ENCODE assay signal across 7 mouse cellular contexts in the genomic region with DNA sequence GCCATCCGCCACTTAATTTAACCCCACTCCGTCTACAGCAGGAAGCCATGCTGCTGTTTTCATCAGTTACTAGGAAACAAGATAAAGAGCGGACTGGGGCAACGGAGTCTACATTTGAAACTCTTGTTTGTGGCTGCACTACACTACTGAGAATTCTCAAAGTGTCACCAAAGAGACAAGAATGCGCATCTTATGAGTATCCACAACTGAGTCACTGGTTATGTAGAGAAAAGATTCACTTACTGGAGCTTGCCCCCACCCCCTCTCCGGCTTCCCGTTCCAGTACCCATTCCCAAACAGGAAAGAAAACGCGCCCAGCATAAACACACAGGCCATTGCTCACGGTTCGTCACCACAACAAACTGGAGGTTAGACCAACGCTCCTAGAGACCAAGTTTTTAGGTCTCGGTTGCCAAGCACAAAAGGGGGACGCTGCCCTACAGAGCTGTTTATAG. TPM values are rescaled to one million over a fixed set of nuclear protein-coding genes. Genes with fewer than 3 reads are reported as not detected.
DNase-seq lines count a peak whose midpoint lies in the region; ATAC-seq and TF ChIP-seq lines count a peak whose summit lies in the region.

No protein-coding gene starts in this region.

- no peak for TF ChIP-seq EP300 in CH12.LX (IDR thresholded peaks at IDR 0.05; ENCODE audit: low read length)

- peaks cover 52% of the 10 kb centered on the region for H3K79me3 ChIP-seq in C2C12 (ENCODE audit: low read depth)

- peak; percentile 58 for ATAC-seq in common myeloid progenitor, adult 5-6 weeks (replicated peaks; ENCODE audit: low read depth, poor library complexity, severe bottlenecking)
- ATAC-seq in heart, embryonic 11.5 days (replicated peaks; ENCODE audit: insufficient number of reproducible peaks, low FRiP score, low TSS enrichment) = no peak
- ATAC-seq in kidney, embryonic 14.5 days (ENCODE audit: low FRiP score, low TSS enrichment) = no peak

- H3K27me3 ChIP-seq in C2C12 (ENCODE audit: control insufficient read depth, insufficient read depth, insufficient read length) (no peaks in the 10 kb centered on the region), CH12.LX (replicated peaks) (no peaks in the 10 kb centered on the region)
- H3K27me3 ChIP-seq in heart, embryonic 11.5 days (ENCODE audit: control insufficient read depth, insufficient read depth, low read length) = no peaks in the 10 kb centered on the region
- no peaks in the 10 kb centered on the region for H3K27me3 ChIP-seq in kidney, embryonic 14.5 days (ENCODE audit: control insufficient read depth, insufficient read depth, low read length)
- no peaks in the 10 kb centered on the region for H3K27me3 ChIP-seq in small intestine, adult 2 months (ENCODE audit: control insufficient read depth, insufficient read depth, low read length)

- peak overlapping the region; percentile 82 for H3K4me2 ChIP-seq in CH12.LX (ENCODE audit: insufficient read depth, low read depth, poor library complexity, severe bottlenecking)
- H3K4me2 ChIP-seq in heart, embryonic 11.5 days = peak overlapping the region; percentile 90
- H3K4me2 ChIP-seq in kidney, embryonic 14.5 days (replicated peaks; ENCODE audit: low read depth, low read length) = peak overlapping the region; percentile 79

- in situ Hi-C loops in CH12.LX (cut with MboI; ENCODE audit: low pct_ligation_motif_present, low pct_unique_long_range_greater_than_20kb, low sequenced_read_pairs) = loop anchor here (5.0 kb wide), 1 partner anchor 38 kb away; no protein-coding TSS in a partner anchor

- H3K4me1 ChIP-seq in CH12.LX (ENCODE audit: control insufficient read depth in 1 of 2, insufficient read depth in 2 of 2) = peaks cover 11 to 59% of the 10 kb centered on the region in 2 experiments; a peak in 3 of 4 replicates
- H3K4me1 ChIP-seq in heart, embryonic 11.5 days (ENCODE audit: control insufficient read depth, insufficient read depth, low read length) = peaks cover 9% of the 10 kb centered on the region; the same call in 1 of the 2 replicates
- peaks cover 19% of the 10 kb centered on the region; the same call in 1 of the 2 replicates for H3K4me1 ChIP-seq in kidney, embryonic 14.5 days (ENCODE audit: control insufficient read depth, insufficient read depth, low read length)
- H3K4me1 ChIP-seq in small intestine, adult 2 months (ENCODE audit: control insufficient read depth, insufficient read depth, insufficient read length, low read length) = peaks cover 7% of the 10 kb centered on the region; the same call in 1 of the 2 replicates

- dilution Hi-C loops in CH12.LX (cut with MboI; ENCODE audit: extremely low pct_ligation_motif_present, extremely low pct_unique_long_range_greater_than_20kb, low sequenced_read_pairs) = no loop called here

- H3K79me2 ChIP-seq in C2C12 (ENCODE audit: control insufficient read depth, insufficient read depth) (peaks cover 61% of the 10 kb centered on the region), CH12.LX (replicated peaks; ENCODE audit: control insufficient read depth, extremely low read depth, insufficient read depth, poor library complexity, severe bottlenecking) (peaks cover 59% of the 10 kb centered on the region)

- TF ChIP-seq CTCF in C2C12 (IDR thresholded peaks at IDR 0.05; ENCODE audit: control insufficient read depth, insufficient read depth, insufficient read length) (no peak), CH12.LX (conservative IDR thresholded peaks at IDR 0.05 in 1 of 2, IDR thresholded peaks at IDR 0.05 in 1 of 2; ENCODE audit: low read depth in 2 of 2, low read length in 2 of 2) (no peak)
- no peak for TF ChIP-seq CTCF in small intestine, adult 2 months (IDR thresholded peaks at IDR 0.05; ENCODE audit: extremely low read depth, insufficient read length, insufficient replicate concordance, low read depth, low read length)

- H3K36me3 ChIP-seq in C2C12 (ENCODE audit: control insufficient read depth, insufficient read depth) (no peaks in the 10 kb centered on the region), CH12.LX (replicated peaks in 1 of 2; ENCODE audit: control insufficient read depth in 1 of 2, insufficient read depth in 1 of 2, low read length in 1 of 2) (peaks cover 0 to 3% of the 10 kb centered on the region in 2 experiments)
- H3K36me3 ChIP-seq in heart, embryonic 11.5 days (ENCODE audit: control insufficient read depth, insufficient read depth, low read length) = no peaks in the 10 kb centered on the region
- H3K36me3 ChIP-seq in kidney, embryonic 14.5 days (ENCODE audit: control insufficient read depth, insufficient read depth, low read length) = no peaks in the 10 kb centered on the region
- H3K36me3 ChIP-seq in small intestine, adult 2 months (ENCODE audit: control insufficient read depth, insufficient read depth, low read length) = no peaks in the 10 kb centered on the region

- H3K9ac ChIP-seq in CH12.LX (ENCODE audit: insufficient read depth, low read depth) = peak overlapping the region; percentile 83
- H3K9ac ChIP-seq in heart, embryonic 11.5 days (ENCODE audit: low read depth, low read length) = peak overlapping the region; percentile 95
- peak overlapping the region; percentile 96 for H3K9ac ChIP-seq in kidney, embryonic 14.5 days (ENCODE audit: low read depth, low read length)

- TF ChIP-seq RAD21 in CH12.LX (IDR thresholded peaks at IDR 0.05; ENCODE audit: low read depth, low read length) = no peak

- peak overlapping the region; percentile 37 for H3ac ChIP-seq in C2C12 (ENCODE audit: control insufficient read depth, insufficient read length, low read depth)

- no peak for TF ChIP-seq POLR2A in CH12.LX (IDR thresholded peaks at IDR 0.05; ENCODE audit: low read depth, low read length)
- no peak for TF ChIP-seq POLR2A in small intestine, adult 2 months (IDR thresholded peaks at IDR 0.05; ENCODE audit: low read depth, low read length)

- H3K27ac ChIP-seq in CH12.LX (ENCODE audit: insufficient read depth, low read depth) = peak overlapping the region; percentile 83
- H3K27ac ChIP-seq in heart, embryonic 11.5 days (ENCODE audit: low read depth, low read length) = peak overlapping the region; percentile 90
- H3K27ac ChIP-seq in kidney, embryonic 14.5 days (ENCODE audit: low read depth, low read length) = peak overlapping the region; percentile 86
- H3K27ac ChIP-seq in small intestine, adult 2 months (ENCODE audit: insufficient read depth, low read depth, low read length) = peak overlapping the region; percentile 69

- peak overlapping the region; percentile 86 for H3K4me3 ChIP-seq in C2C12 (ENCODE audit: insufficient read depth, poor library complexity, severe bottlenecking)
- peak overlapping the region; percentile 89 to 98 (median 93) for H3K4me3 ChIP-seq in CH12.LX (replicated peaks in 1 of 3; ENCODE audit: low read depth in 2 of 3, low read length in 2 of 3, poor library complexity in 1 of 3)
- peak overlapping the region; percentile 96 for H3K4me3 ChIP-seq in heart, embryonic 11.5 days (ENCODE audit: low read depth, low read length)
- peak overlapping the region; percentile 82 for H3K4me3 ChIP-seq in kidney, embryonic 14.5 days (ENCODE audit: low read length)
- peak overlapping the region; percentile 81 for H3K4me3 ChIP-seq in small intestine, adult 2 months (ENCODE audit: low read depth, low read length)

- H3K9me3 ChIP-seq in CH12.LX (replicated peaks; ENCODE audit: low read length) = no peaks in the 10 kb centered on the region
- no peaks in the 10 kb centered on the region for H3K9me3 ChIP-seq in heart, embryonic 11.5 days (replicated peaks; ENCODE audit: control insufficient read depth, low read length)
- H3K9me3 ChIP-seq in kidney, embryonic 14.5 days (ENCODE audit: control insufficient read depth, low read length) = no peaks in the 10 kb centered on the region

- DNase-seq in CH12.LX (ENCODE audit: extremely low read depth) = no peak
- peak; percentile 85 for DNase-seq in lung, postnatal 10 days

- under 1% methylated on average over 14 of the region's 14 CpGs for WGBS in heart, embryonic 11.5 days (ENCODE audit: insufficient replicate concordance)
- WGBS in kidney, embryonic 14.5 days = 4% methylated on average over 14 of the region's 14 CpGs
- under 1% methylated on average over 14 of the region's 14 CpGs for WGBS in small intestine, adult 2 months

RNA-seq across cellular contexts. Expression of a gene that starts 1.4 kb away (rescaled TPM):
- polyA plus RNA-seq in C2C12 (2012; fragmentation: generic; extraction: Trizol) (15.6 TPM), CH12.LX (2012; ENCODE audit: insufficient read length, low read depth) (31.1 and 35.9 TPM in 2 replicates)
- total RNA-seq in CH12.LX (2012; rRNA removed) (32.7 and 36.5 TPM in 2 replicates), CH12.LX (2014; rRNA removed) (25.1 and 26.2 TPM in 2 replicates)
- total RNA-seq in common myeloid progenitor, adult 5-6 weeks (2017) = 75.4 and 87.3 TPM in 2 replicates
- 12.2 and 12.7 TPM in 2 replicates for polyA plus RNA-seq in heart, embryonic 11.5 days (2014; fragmentation: Nextera tagmentation; extraction: Ambion mirVana)
- 16.1 and 19.0 TPM in 2 replicates for polyA plus RNA-seq in kidney, embryonic 14.5 days (2014; fragmentation: Nextera tagmentation; extraction: Ambion mirVana)
- polyA plus RNA-seq in small intestine, adult 2 months (2012; rRNA removed) = 27.2 and 55.2 TPM in 2 replicates

RNA-seq across cellular contexts. Expression of a gene that starts 19.3 kb away (rescaled TPM):
- polyA plus RNA-seq in C2C12 (2012; fragmentation: generic; extraction: Trizol) = 7.6 TPM
- 16.7 and 18.5 TPM in 2 replicates for total RNA-seq in CH12.LX (2012; rRNA removed)
- total RNA-seq in CH12.LX (2014; rRNA removed) = 9.1 and 10.2 TPM in 2 replicates
- polyA plus RNA-seq in CH12.LX (2012; ENCODE audit: insufficient read length, low read depth) = 32.2 and 32.5 TPM in 2 replicates
- total RNA-seq in common myeloid progenitor, adult 5-6 weeks (2017) = 14.7 and 17.2 TPM in 2 replicates
- polyA plus RNA-seq in heart, embryonic 11.5 days (2014; fragmentation: Nextera tagmentation; extraction: Ambion mirVana) = 23.4 and 27.5 TPM in 2 replicates
- 36.7 and 41.4 TPM in 2 replicates for polyA plus RNA-seq in kidney, embryonic 14.5 days (2014; fragmentation: Nextera tagmentation; extraction: Ambion mirVana)
- polyA plus RNA-seq in small intestine, adult 2 months (2012; rRNA removed) = 5.2 and 5.3 TPM in 2 replicates

RNA-seq across cellular contexts. Expression of a gene that starts 19.4 kb away (rescaled TPM):
- polyA plus RNA-seq in C2C12 (2012; fragmentation: generic; extraction: Trizol) = 8.8 TPM
- 19.8 and 20.1 TPM in 2 replicates for total RNA-seq in CH12.LX (2012; rRNA removed)
- total RNA-seq in CH12.LX (2014; rRNA removed) = 31.6 and 31.9 TPM in 2 replicates
- polyA plus RNA-seq in CH12.LX (2012; ENCODE audit: insufficient read length, low read depth) = 22.6 and 23.1 TPM in 2 replicates
- total RNA-seq in common myeloid progenitor, adult 5-6 weeks (2017) = 15.3 and 17.7 TPM in 2 replicates
- 17.5 and 20.4 TPM in 2 replicates for polyA plus RNA-seq in heart, embryonic 11.5 days (2014; fragmentation: Nextera tagmentation; extraction: Ambion mirVana)
- polyA plus RNA-seq in kidney, embryonic 14.5 days (2014; fragmentation: Nextera tagmentation; extraction: Ambion mirVana) = 12.1 and 22.2 TPM in 2 replicates
- 3.8 and 9.4 TPM in 2 replicates for polyA plus RNA-seq in small intestine, adult 2 months (2012; rRNA removed)

RNA-seq across cellular contexts. Expression of a gene that starts 19.5 kb away (rescaled TPM):
- polyA plus RNA-seq in C2C12 (2012; fragmentation: generic; extraction: Trizol) (not detected), CH12.LX (2012; ENCODE audit: insufficient read length, low read depth) (not detected in 2 replicates)
- total RNA-seq in CH12.LX (2012; rRNA removed) (3.1 and 4.3 TPM in 2 replicates), CH12.LX (2014; rRNA removed) (0.91 and 1.6 TPM in 2 replicates)
- total RNA-seq in common myeloid progenitor, adult 5-6 weeks (2017) = not detected in 2 replicates
- polyA plus RNA-seq in heart, embryonic 11.5 days (2014; fragmentation: Nextera tagmentation; extraction: Ambion mirVana) = 0.18 and 0.19 TPM in 2 replicates
- 0.12 TPM in 1 of 2 replicates, not detected in the other for polyA plus RNA-seq in kidney, embryonic 14.5 days (2014; fragmentation: Nextera tagmentation; extraction: Ambion mirVana)
- polyA plus RNA-seq in small intestine, adult 2 months (2012; rRNA removed) = not detected in 2 replicates

RNA-seq across cellular contexts. Expression of a gene that starts 42.5 kb away (rescaled TPM):
- polyA plus RNA-seq in C2C12 (2012; fragmentation: generic; extraction: Trizol) (0.37 TPM), CH12.LX (2012; ENCODE audit: insufficient read length, low read depth) (24.8 and 24.9 TPM in 2 replicates)
- total RNA-seq in CH12.LX (2012; rRNA removed) (12.2 and 19.3 TPM in 2 replicates), CH12.LX (2014; rRNA removed) (22.4 and 23.0 TPM in 2 replicates)
- total RNA-seq in common myeloid progenitor, adult 5-6 weeks (2017) = 0.39 and 4.5 TPM in 2 replicates
- 0.36 and 0.66 TPM in 2 replicates for polyA plus RNA-seq in heart, embryonic 11.5 days (2014; fragmentation: Nextera tagmentation; extraction: Ambion mirVana)
- not detected in 2 replicates for polyA plus RNA-seq in kidney, embryonic 14.5 days (2014; fragmentation: Nextera tagmentation; extraction: Ambion mirVana)
- 0.66 and 23.5 TPM in 2 replicates for polyA plus RNA-seq in small intestine, adult 2 months (2012; rRNA removed)
